Mouse (Mus musculus) forebrain, embryonic 10.5 days (tissue): ENCODE data around the gene Pacsin2. TPM values are rescaled to one million over a fixed set of nuclear protein-coding genes. Genes with fewer than 3 reads are reported as not detected.

Source experiments
- DNase-seq: peaks from one replicate; pipeline ENCODE4 v3.0.0-alpha.2; 2017; ENCODE audit warnings: low spot score; ENCODE audit errors: extremely low spot score
- H3K27ac ChIP-seq: fragments of 300-500 bp; sonication (generic); 2 replicates; pipeline ENCODE4 v1.5.1; 2016; ENCODE audit warnings: mild to moderate bottlenecking
- H3K27me3 ChIP-seq: fragments of 300-500 bp; sonication (generic); 2 replicates; pipeline ENCODE4 v1.6.1; 2016; ENCODE audit warnings: mild to moderate bottlenecking; ENCODE audit not compliant: poor library complexity, severe bottlenecking
- H3K36me3 ChIP-seq: fragments of 300-500 bp; sonication (generic); replicated peaks from 2 replicates; pipeline ENCODE4 v1.6.1; 2016; ENCODE audit warnings: mild to moderate bottlenecking, moderate library complexity
- H3K4me1 ChIP-seq: fragments of 300-500 bp; sonication (generic); 2 replicates; pipeline ENCODE4 v1.6.1; 2016
- H3K4me3 ChIP-seq: fragments of 300-500 bp; sonication (generic); 2 replicates; pipeline ENCODE4 v1.5.1; 2016; ENCODE audit warnings: mild to moderate bottlenecking, moderate library complexity
- H3K9me3 ChIP-seq: fragments of 300-500 bp; sonication (generic); 2 replicates; pipeline ENCODE4 v1.6.1; 2016; ENCODE audit warnings: mild to moderate bottlenecking, moderate library complexity
- WGBS: fragments of 180-500 bp; shearing (Covaris S2); methylation state at CpG from one replicate; pipeline ENCODE4 v1.1.7; 2016; 5-methylcytosine and 5-hydroxymethylcytosine counted together
- polyA plus RNA-seq: library from polyadenylated mRNA; unstranded; fragments of >200 nt; fragmentation: Nextera tagmentation; extraction: Ambion mirVana; gene quantifications from 2 replicates; pipeline ENCODE4 v1.2.1, GENCODE M21; 2016

Gene Pacsin2
- polyA plus RNA-seq, 1 experiment from 2014 or later, result 55.4 TPM

GRCm38 (mm10) chr15:83348747-83349146, 115.7 kb downstream of the Pacsin2 start:
- Histone ChIP-seq H3K27me3 (peaks cover 12% of the 10 kb centered on the region), H3K9me3 (no peaks in the 10 kb centered on the region), H3K4me3 (peak overlapping the region; percentile 93; the same call in 1 of the 2 replicates), H3K27ac (no peak overlapping the region), H3K4me1 (peaks cover 38% of the 10 kb centered on the region), H3K36me3 (0 out of 2 replicates have a peak, but pooled peaks cover 6% of the 10 kb centered on the region)
- no peak for DNase-seq
- WGBS, result 79% methylated on average over 4 of the region's 4 CpGs

GRCm38 (mm10) chr15:83345898-83346529, 118.4 kb downstream of the Pacsin2 start:
- peaks cover 5% of the 10 kb centered on the region for H3K27me3 ChIP-seq
- no peak for DNase-seq
- H3K4me3 ChIP-seq, result no peak overlapping the region
- H3K36me3 ChIP-seq, result peaks cover 19% of the 10 kb centered on the region
- WGBS, result 89% methylated on average over 15 of the region's 15 CpGs
- no peak overlapping the region for H3K27ac ChIP-seq
- H3K9me3 ChIP-seq, result no peaks in the 10 kb centered on the region
- H3K4me1 ChIP-seq, result peaks cover 38% of the 10 kb centered on the region

- Histone ChIP-seq H3K36me3 (peaks cover 27% of the 10 kb centered on the region), H3K27me3 (no peaks in the 10 kb centered on the region), H3K9me3 (no peaks in the 10 kb centered on the region), H3K4me3 (no peak overlapping the region), H3K4me1 (peaks cover 30% of the 10 kb centered on the region), H3K27ac (0 out of 2 replicates have a peak overlapping the region, but pooled peaks have one; percentile 60)
- no peak for DNase-seq
- 88% methylated on average over 7 of the region's 7 CpGs for WGBS
Observed at GRCm38 (mm10) chr15:83344956-83345355, 119.5 kb downstream of the Pacsin2 start.

- peaks cover 27% of the 10 kb centered on the region for H3K36me3 ChIP-seq
- peak overlapping the region; percentile 60 for H3K27ac ChIP-seq
- WGBS, result 35% methylated on average over 7 of the region's 7 CpGs
- no peak overlapping the region for H3K4me3 ChIP-seq
- DNase-seq, result no peak
- no peaks in the 10 kb centered on the region for H3K27me3 ChIP-seq
- no peaks in the 10 kb centered on the region for H3K9me3 ChIP-seq
- peaks cover 22% of the 10 kb centered on the region for H3K4me1 ChIP-seq
Observed at GRCm38 (mm10) chr15:83344157-83344556, 120.2 kb downstream of the Pacsin2 start.

- DNase-seq, result no peak
- Histone ChIP-seq H3K9me3 (no peaks in the 10 kb centered on the region), H3K4me1 (peaks cover 14% of the 10 kb centered on the region), H3K27me3 (no peaks in the 10 kb centered on the region), H3K36me3 (peaks cover 40% of the 10 kb centered on the region), H3K4me3 (no peak overlapping the region), H3K27ac (no peak overlapping the region)
- WGBS, result 89% methylated on average over 6 of the region's 6 CpGs
Observed at GRCm38 (mm10) chr15:83338908-83339307, 125.5 kb downstream of the Pacsin2 start.

- Histone ChIP-seq H3K36me3 (peaks cover 46% of the 10 kb centered on the region), H3K27me3 (no peaks in the 10 kb centered on the region), H3K27ac (0 out of 2 replicates have a peak overlapping the region, but pooled peaks have one; percentile 12), H3K9me3 (no peaks in the 10 kb centered on the region), H3K4me3 (no peak overlapping the region), H3K4me1 (peaks cover 10% of the 10 kb centered on the region)
- DNase-seq, result no peak
- WGBS, result 87% methylated on average over 8 of the region's 8 CpGs
Observed at GRCm38 (mm10) chr15:83337903-83338870, 126.2 kb downstream of the Pacsin2 start.

- Histone ChIP-seq H3K36me3 (peaks cover 62% of the 10 kb centered on the region), H3K27ac (no peak overlapping the region), H3K9me3 (no peaks in the 10 kb centered on the region), H3K4me1 (peaks cover 16% of the 10 kb centered on the region), H3K27me3 (no peaks in the 10 kb centered on the region), H3K4me3 (no peak overlapping the region)
- DNase-seq, result no peak
- 73% methylated on average over 3 of the region's 3 CpGs for WGBS
Observed at GRCm38 (mm10) chr15:83332373-83332772, 132.0 kb downstream of the Pacsin2 start.

GRCm38 (mm10) chr15:83328952-83329351, 135.5 kb downstream of the Pacsin2 start:
- Histone ChIP-seq H3K36me3 (peaks cover 52% of the 10 kb centered on the region), H3K4me1 (peaks cover 13% of the 10 kb centered on the region), H3K9me3 (no peaks in the 10 kb centered on the region), H3K4me3 (no peak overlapping the region), H3K27me3 (no peaks in the 10 kb centered on the region), H3K27ac (no peak overlapping the region)
- WGBS, result 93% methylated on average over 5 of the region's 5 CpGs
- no peak for DNase-seq

Other genes with a start within 250 kb of the Pacsin2 start
- gene A4galt, start 212.8 kb downstream of the Pacsin2 start, polyA plus RNA-seq, result 0.53 and 0.59 TPM in 2 replicates
- gene Arfgap3, start 114.4 kb downstream of the Pacsin2 start, polyA plus RNA-seq, result 24.4 TPM in 2 replicates
- 33.3 and 33.7 TPM in 2 replicates for gene Ttll1, start 46.3 kb upstream of the Pacsin2 start, polyA plus RNA-seq
- 2.1 and 2.3 TPM in 2 replicates for gene Bik, start 62.3 kb upstream of the Pacsin2 start, polyA plus RNA-seq
- gene Tspo, start 99.0 kb upstream of the Pacsin2 start, polyA plus RNA-seq, result 37.9 and 40.2 TPM in 2 replicates
- gene Mcat, start 99.2 kb upstream of the Pacsin2 start, polyA plus RNA-seq, result 47.2 and 48.3 TPM in 2 replicates
- gene Ttll12, start 130.6 kb upstream of the Pacsin2 start, polyA plus RNA-seq, result 64.6 and 65.7 TPM in 2 replicates